Mouse (Mus musculus): ENCODE results near the gene Kirrel. TPM values are rescaled to one million over a fixed set of nuclear protein-coding genes. Genes with fewer than 3 reads are reported as not detected.

Gene Kirrel
- total RNA-seq, 2 experiments from 2014 or later: 17.3 to 17.5 TPM

GRCm38 (mm10) chr3:87167621-87168020 is 6.9 kb downstream of the Kirrel start:
- no peak for DNase-seq

DNA sequence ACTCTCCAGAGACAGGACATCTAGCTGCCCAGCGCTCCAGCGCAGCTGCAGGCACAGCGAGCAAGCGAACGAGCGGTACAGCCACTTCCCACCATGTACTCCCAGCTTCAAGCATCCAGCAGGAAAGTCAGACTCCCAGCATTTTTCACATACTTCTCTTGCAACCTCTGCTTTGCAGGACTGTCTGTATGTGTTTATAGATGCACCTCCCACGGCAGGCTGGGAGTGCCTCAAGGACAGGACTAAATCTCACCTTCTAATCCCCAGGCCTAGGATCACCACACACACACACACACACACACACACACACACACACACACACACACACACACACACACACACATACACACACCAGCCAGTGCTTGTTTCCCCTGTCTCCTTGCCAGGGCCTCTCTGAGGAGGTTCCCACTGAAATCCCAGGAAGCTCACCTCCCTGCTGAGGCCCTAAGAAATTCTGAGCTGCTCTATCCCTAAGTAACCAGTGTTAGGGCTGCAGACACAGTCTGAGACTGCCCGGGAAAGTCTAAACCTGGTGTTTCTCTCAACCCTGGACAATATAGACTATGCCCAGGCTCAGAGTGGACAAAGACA is 9.2 kb downstream of the Kirrel start:
- DNase-seq: no peak

DNA sequence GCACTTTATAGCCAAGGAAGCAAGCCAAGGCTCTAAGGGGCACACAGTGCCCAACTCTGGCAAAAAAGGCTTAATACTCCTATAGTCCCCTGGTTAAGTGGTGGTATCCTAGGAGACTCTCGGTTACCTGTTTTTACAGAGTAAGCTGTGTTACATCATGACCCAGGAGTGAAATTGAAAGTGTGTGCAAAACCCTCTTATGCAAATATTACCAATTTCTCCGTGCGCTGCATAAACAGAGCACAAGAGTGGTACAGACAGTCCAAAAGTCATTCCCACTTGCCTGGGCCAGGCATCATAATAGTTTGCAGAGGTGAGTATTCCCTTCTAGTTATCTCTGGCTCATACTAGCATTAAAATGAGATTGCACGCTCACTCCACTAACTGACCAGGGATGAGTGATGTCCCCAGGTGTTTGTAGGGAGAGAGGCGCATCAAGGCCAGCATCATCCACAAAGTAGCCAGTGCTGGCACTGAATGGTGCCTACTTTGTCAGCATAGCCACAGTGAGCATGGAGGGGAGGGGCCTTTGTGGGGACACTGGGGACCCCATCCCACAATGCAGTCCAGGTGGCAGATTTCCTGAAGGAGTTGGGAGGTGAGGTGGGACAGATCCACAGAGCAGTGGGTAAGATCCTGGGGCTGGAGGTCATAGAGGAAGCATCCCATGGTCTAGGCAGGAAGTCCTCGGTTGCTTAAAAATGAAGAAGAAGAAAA is 10.3 kb downstream of the Kirrel start:
- DNase-seq: no peak

DNA sequence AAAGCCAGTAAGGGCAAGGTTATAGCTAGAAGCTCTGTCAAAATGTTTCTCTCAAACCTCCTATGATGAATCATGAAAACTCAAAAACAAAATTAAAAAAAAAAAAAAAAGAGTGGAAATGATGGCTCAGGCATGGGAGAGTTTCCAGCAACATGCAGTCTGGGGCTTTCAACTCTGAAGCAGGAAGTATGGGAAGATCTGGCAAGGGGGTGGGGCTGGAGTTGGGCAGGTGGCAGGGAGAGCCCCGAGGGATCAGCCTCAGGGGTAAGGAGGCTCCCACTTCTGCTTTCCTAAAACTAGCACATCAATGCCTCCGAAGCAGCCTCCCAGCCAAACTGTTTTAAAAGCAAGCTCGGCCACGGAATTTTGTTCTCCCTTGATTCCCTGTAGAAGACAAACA is 11.4 kb downstream of the Kirrel start:
- no peak for DNase-seq

- no peak for DNase-seq
Measured at GRCm38 (mm10) chr3:87162380-87162779, 12.2 kb downstream of the Kirrel start.

DNA sequence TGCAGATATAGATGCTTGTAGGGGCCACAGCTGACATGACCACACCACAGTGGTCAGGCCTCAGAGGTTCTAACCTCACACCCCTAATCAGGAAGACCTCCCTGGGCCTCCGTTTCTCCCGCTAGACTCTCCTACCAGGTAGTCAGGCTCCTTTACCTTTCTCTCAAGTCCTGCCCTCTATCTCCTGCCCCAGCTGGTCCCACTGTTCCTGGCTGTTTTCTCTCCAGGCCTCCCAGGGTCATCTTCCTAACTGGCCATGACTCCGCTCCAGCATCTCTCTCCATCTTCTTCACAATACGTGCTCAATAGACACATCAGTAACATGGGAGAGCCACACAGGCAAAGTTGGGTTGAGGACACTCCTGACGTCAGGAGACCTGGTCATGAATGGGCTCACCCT is 12.9 kb downstream of the Kirrel start:
- no peak for DNase-seq

GRCm38 (mm10) chr3:87160819-87161509 is 13.6 kb downstream of the Kirrel start:
- no peak for DNase-seq

GRCm38 (mm10) chr3:87159190-87159589 is 15.4 kb downstream of the Kirrel start:
- DNase-seq: no peak

- peak; percentile 76 for DNase-seq
Measured at GRCm38 (mm10) chr3:87157767-87158291, 16.7 kb downstream of the Kirrel start.

DNA sequence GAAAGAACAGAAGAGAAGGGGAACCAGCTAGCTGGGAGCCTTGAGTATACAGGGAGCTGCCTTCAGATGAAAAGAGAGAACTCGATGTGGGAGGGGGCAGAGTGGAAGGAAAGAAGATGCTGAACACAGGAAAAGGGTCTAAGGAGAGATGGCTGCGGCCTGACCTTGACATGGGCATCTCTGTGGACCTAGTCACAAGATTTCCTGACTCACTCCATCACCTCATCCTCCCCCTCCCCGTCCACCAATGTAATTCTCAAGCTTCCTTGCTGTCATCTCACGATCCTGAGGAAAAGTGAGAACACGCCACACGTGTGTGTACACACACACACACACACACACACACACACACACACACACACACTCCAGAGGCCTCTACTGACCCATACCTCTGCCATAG is 17.2 kb downstream of the Kirrel start:
- no peak for DNase-seq

- no peak for DNase-seq
Measured at GRCm38 (mm10) chr3:87154398-87155287, 19.9 kb downstream of the Kirrel start.

DNA sequence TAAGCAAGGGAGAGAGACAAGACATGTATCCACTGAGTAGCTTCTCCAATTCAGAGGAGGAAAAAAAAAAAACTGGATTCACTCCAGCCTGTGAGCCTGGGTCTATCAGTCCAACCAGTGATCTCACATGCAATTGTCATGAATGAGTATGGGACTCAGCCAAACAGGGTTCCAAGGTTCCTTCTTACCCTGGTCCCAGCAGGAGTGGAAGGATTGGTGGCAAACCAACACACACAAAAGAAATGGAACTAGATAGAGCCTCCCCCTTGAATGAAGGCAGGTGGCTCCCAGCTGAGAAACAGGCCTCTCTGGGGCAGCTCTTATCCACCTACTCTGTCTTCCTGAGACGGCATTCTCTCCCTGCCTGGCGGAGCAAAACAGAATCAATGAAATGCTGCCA is 21.5 kb downstream of the Kirrel start:
- DNase-seq: no peak

DNA sequence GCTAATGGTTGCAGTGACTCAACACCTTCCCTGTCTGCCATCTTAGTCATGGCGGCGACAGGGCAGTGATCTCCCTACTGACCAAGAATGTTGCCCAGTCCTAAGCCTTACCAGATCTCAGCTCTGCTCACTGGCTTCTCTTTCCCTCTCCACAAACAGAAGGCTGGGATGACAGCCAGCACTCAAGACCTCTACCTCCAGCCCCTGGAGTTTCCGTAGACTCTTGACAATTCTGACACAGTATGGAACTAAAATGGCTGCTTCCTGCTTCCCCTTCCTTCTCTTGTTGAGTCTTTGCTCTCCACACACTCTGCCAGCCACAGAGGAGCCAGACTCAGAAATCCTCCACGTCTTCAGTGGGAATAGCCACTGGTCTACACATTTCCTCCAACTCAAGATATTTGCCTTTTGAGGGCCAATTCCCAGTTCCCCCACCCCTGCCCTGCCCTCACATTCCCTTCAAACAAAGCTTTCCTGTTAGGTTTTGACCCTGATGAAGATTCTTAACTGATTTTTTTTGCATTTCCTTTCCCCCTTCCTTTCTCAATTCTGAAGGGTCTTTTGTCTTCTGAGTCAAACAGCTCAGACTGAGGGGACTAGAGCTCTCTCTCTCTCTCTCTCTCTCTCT is 22.3 kb downstream of the Kirrel start:
- no peak for DNase-seq

GRCm38 (mm10) chr3:87151294-87151826 is 23.2 kb downstream of the Kirrel start:
- DNase-seq: no peak

- peak; percentile 41 for DNase-seq
Measured at GRCm38 (mm10) chr3:87150689-87151244, 23.8 kb downstream of the Kirrel start.

DNA sequence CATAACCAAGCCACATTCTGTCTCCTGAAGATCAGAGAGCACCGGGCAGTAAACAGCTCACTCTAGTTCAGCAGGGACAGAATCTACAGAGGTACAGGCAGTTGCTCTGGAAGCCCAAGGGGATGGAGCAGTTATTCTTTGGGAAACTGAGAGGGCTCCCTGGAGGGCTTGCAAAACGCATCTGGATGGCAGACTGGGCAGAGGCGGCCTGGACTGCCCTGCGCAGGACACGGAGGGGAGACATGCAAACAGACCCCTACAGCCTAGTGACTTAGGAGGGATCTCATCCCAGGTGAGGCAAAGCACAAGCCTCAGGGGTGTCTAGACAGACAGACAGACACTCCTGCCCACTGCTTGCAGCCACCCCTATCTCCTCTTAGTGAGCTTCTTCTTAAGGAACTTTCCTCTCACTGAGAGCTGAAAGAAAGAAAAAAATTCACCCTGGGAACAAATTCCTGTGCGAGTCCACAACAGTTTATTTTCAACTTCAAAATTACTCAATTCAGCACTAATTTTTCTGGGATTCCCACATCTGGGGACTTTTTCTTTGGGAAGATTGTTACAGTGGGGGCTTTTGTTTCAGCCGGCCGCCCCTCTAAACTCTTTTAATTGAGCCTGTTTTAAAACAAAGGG is 24.4 kb downstream of the Kirrel start:
- no peak for DNase-seq

- no peak for DNase-seq
Measured at GRCm38 (mm10) chr3:87149425-87149824, 25.1 kb downstream of the Kirrel start.

GRCm38 (mm10) chr3:87144476-87145240 is 29.9 kb downstream of the Kirrel start:
- no peak for DNase-seq

- no peak for DNase-seq
Measured at GRCm38 (mm10) chr3:87140284-87140683, 34.3 kb downstream of the Kirrel start.

GRCm38 (mm10) chr3:87136782-87137181 is 37.8 kb downstream of the Kirrel start:
- DNase-seq: no peak

All from adrenal gland, postnatal 10 days (tissue).